Mouse (Mus musculus): ENCODE data around the gene Tshb.

Gene Tshb

GRCm38 (mm10) chr3:102737106-102737505 lies 45.4 kb downstream of the Tshb start:
- no peak for DNase-seq (ENCODE audit: low read depth, low spot score)

- no peak for DNase-seq (ENCODE audit: low read depth, low spot score)
Measured at GRCm38 (mm10) chr3:102736436-102736835, 46.1 kb downstream of the Tshb start.

GRCm38 (mm10) chr3:102735638-102736037 lies 46.9 kb downstream of the Tshb start:
- DNase-seq (ENCODE audit: low read depth, low spot score), result no peak

- DNase-seq (ENCODE audit: low read depth, low spot score), result peak; percentile 26
Measured at GRCm38 (mm10) chr3:102735031-102735558, 47.4 kb downstream of the Tshb start.

GRCm38 (mm10) chr3:102734313-102735030 lies 48.0 kb downstream of the Tshb start, which contains the start of gene Tspan2:
Gene Tspan2, plus strand, starts transcription at chr3:102734529.
- DNase-seq (ENCODE audit: low read depth, low spot score), result peak; percentile 19

GRCm38 (mm10) chr3:102733936-102734312 lies 48.6 kb downstream of the Tshb start:
- DNase-seq (ENCODE audit: low read depth, low spot score), result no peak

- no peak for DNase-seq (ENCODE audit: low read depth, low spot score)
Measured at GRCm38 (mm10) chr3:102733050-102733449, 49.5 kb downstream of the Tshb start.

GRCm38 (mm10) chr3:102732619-102733018 lies 49.9 kb downstream of the Tshb start:
- no peak for DNase-seq (ENCODE audit: low read depth, low spot score)

- DNase-seq (ENCODE audit: low read depth, low spot score), result no peak
Measured at GRCm38 (mm10) chr3:102731112-102731511, 51.4 kb downstream of the Tshb start.

GRCm38 (mm10) chr3:102729416-102729815 lies 53.1 kb downstream of the Tshb start:
- no peak for DNase-seq (ENCODE audit: low read depth, low spot score)
